Mouse (Mus musculus) NIH3T3 (cell line): ENCODE measurements at regions not wholly inside any gene's neighbourhood (a gene's known extent, or its start where the extent isn't known, plus 50 kb on each side); places are given as distances from the start of the nearest gene placed in this dataset.

Experiments used
- DNase-seq: peaks from one replicate; pipeline ENCODE4 v3.0.0-alpha.2; 2012; ENCODE audit warnings: low read depth

- no peak for DNase-seq
Observed at GRCm38 (mm10) chr16:45033268-45033667, 59.9 kb upstream of the Ccdc80 start.

- DNase-seq, result no peak
Observed at GRCm38 (mm10) chr16:45034401-45034800, 58.8 kb upstream of the Ccdc80 start.

DNA sequence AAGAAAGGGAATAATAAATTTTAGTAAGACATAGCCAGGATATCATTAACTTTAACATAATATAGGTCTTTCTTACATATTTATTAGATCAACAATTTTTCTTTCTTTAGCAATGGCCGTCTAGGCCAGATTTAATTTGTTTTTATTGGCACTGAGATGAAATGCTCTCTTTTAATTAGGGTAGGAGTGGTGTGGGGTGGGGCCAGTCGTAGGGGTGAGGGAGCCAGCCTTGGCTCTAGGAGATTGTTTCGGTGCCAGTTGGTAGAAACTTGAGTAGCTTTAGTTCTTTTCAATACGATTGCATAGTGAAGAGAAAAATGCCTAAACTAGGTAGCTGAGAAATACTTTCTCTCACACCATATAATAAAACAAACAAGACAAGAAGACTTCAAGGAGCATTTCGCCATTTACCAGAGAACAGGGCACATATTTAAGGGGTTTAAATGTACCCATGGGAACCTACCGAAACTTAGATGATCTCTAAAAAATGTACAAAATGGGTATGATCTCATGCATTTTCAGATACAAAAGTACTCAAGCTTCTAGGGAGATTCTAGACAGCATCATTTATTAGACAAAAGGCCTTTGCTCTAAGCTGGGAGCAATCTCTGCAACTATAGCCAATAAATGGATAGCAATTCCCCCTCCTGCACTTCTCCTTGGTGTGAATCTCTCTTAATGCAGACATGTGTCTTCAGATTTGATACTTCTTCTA lies 56.2 kb upstream of the Ccdc80 start:
- DNase-seq, result no peak

- DNase-seq, result no peak
Observed at GRCm38 (mm10) chr16:45037521-45037888, 55.7 kb upstream of the Ccdc80 start.

DNA sequence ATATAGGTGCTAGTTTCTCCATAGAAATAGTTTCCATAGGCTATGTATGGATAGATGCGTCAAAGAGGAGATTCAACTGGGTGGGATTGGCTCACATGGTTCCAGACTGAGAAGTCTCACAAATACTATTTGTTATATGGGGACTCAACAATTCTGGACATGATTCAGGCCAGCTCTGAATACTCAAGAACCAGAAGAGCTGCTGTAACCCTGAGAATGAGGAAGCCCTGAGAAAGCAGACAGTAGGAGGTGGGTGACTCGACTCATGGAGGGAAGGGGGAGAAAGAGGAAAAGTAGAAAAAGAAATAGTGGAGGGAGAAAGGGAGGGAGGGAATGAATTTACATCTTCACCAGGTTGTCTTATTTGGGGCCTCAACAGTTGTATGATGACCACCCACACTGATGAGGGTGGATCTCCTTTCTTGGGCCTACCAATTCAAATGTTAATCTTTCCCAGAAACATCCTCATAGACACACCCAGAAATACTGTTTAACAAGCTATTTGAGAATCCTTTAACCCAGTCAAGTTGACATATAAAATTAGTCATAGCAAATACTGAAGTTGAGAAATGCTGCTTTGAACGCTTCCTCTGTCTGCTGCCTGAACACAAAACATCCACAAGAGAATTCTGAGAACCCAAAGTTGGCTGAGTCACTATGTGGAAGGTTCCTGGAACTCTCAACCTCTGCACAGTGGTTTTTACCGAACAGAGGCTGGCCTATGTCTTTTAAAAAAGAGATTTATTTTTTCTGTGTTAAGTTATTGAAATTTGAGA lies 54.8 kb upstream of the Ccdc80 start:
- peak; percentile 68 for DNase-seq
